Mouse (Mus musculus) heart, postnatal 0 days (tissue): ENCODE data around the gene Gm906. TPM values are rescaled to one million over a fixed set of nuclear protein-coding genes. Genes with fewer than 3 reads are reported as not detected.
"Not testable (repeated sequence)": the region's sequence is repeated elsewhere in the genome, so short reads cannot be mapped to it uniquely, and the experiment has no call there.

Source experiments
- ATAC-seq: fragments of 200-750 bp; cut with Nextera tagmentation; 2 replicates; pipeline ENCODE4 v1.8.0; 2017; ENCODE audit warnings: low read depth, moderate number of reproducible peaks, moderate library complexity; ENCODE audit not compliant: insufficient read depth
- DNase-seq: peaks from one replicate; pipeline ENCODE4 v3.0.0-alpha.2; 2016; ENCODE audit warnings: low spot score
- H3K27ac ChIP-seq: fragments of 300-500 bp; sonication (generic); 2 replicates; pipeline ENCODE4 v1.5.1; 2014; ENCODE audit warnings: low read depth, mild to moderate bottlenecking
- H3K27me3 ChIP-seq: fragments of 300-500 bp; sonication (generic); 2 replicates; pipeline ENCODE4 v1.6.1; 2014; ENCODE audit warnings: low read length, mixed read lengths; ENCODE audit not compliant: control insufficient read depth, insufficient read depth
- H3K36me3 ChIP-seq: fragments of 300-500 bp; sonication (generic); replicated peaks from 2 replicates; pipeline ENCODE4 v1.6.1; 2014; ENCODE audit warnings: low read length, mixed read lengths; ENCODE audit not compliant: control insufficient read depth, insufficient read depth
- H3K4me1 ChIP-seq: fragments of 300-500 bp; sonication (generic); 2 replicates; pipeline ENCODE4 v1.6.1; 2014; ENCODE audit warnings: antibody characterized with exemption; ENCODE audit not compliant: control insufficient read depth, insufficient read depth
- H3K4me2 ChIP-seq: fragments of 300-500 bp; sonication (generic); 2 replicates; pipeline ENCODE4 v1.6.1; 2014; ENCODE audit warnings: low read depth, mild to moderate bottlenecking, low read length, moderate library complexity
- H3K4me3 ChIP-seq: fragments of 300-500 bp; sonication (generic); 2 replicates; pipeline ENCODE4 v1.5.1; 2014; ENCODE audit warnings: low read depth, low read length
- H3K9ac ChIP-seq: fragments of 300-500 bp; sonication (generic); replicated peaks from 2 replicates; pipeline ENCODE4 v1.6.1; 2014; ENCODE audit warnings: low read depth, low read length, mixed read lengths
- H3K9me3 ChIP-seq: fragments of 300-500 bp; sonication (generic); replicated peaks from 2 replicates; pipeline ENCODE4 v1.6.1; 2016; ENCODE audit warnings: low read length; ENCODE audit not compliant: control insufficient read depth
- CTCF ChIP-seq: IDR thresholded peaks from 2 replicates; pipeline ENCODE4 v1.5.1; 2016; ENCODE audit warnings: antibody characterized with exemption, control low read depth, low read depth
- EP300 ChIP-seq: IDR thresholded peaks from 2 replicates; pipeline ENCODE4 v1.6.1; 2016; ENCODE audit warnings: antibody characterized with exemption, low read depth
- WGBS: fragments of 180-500 bp; shearing (Covaris S2); extraction: QIAGEN DNeasy Blood & Tissue Kit; methylation state at CpG from one replicate; pipeline ENCODE4 v1.1.7; 2014; 5-methylcytosine and 5-hydroxymethylcytosine counted together
- microRNA-seq: library from miRNA; unstranded; fragments of <30 nt; microRNA quantifications from one replicate; pipeline ENCODE4, GENCODE M21; 2016
- polyA plus RNA-seq: library from polyadenylated mRNA; unstranded; fragments of >200 nt; fragmentation: Nextera tagmentation; extraction: Ambion mirVana; gene quantifications from 2 replicates; pipeline ENCODE4 v1.2.1, GENCODE M21; 2015
- total RNA-seq: library from RNA; depleted of rRNA; stranded (reverse); fragments of >200 nt; gene quantifications from 2 replicates; pipeline ENCODE4 v1.2.3, GENCODE M21; 2014; ENCODE audit warnings: low replicate concordance; rRNA removed

The Gm906 gene
- total and polyA plus RNA-seq, 2 experiments from 2014 or later = not detected

GRCm38 (mm10) chr13:50207966-50208365, 42.1 kb downstream of the Gm906 start:
- 78% methylated on average over 12 of the region's 12 CpGs for WGBS

GRCm38 (mm10) chr13:50196831-50197230, 53.3 kb downstream of the Gm906 start:
- not testable (repeated sequence) for H3K27ac ChIP-seq, H3K4me1 ChIP-seq, H3K4me2 ChIP-seq, H3K9ac ChIP-seq, H3K36me3 ChIP-seq, H3K27me3 ChIP-seq, DNase-seq, ATAC-seq, H3K9me3 ChIP-seq, H3K4me3 ChIP-seq

More at GRCm38 (mm10) chr13:50207966-50208365, 42.1 kb downstream of the Gm906 start:
- Histone ChIP-seq H3K27ac (no peak overlapping the region), H3K27me3 (no peaks in the 10 kb centered on the region), H3K9me3 (no peaks in the 10 kb centered on the region), H3K4me3 (no peak overlapping the region), H3K36me3 (no peaks in the 10 kb centered on the region), H3K9ac (no peak overlapping the region), H3K4me1 (no peaks in the 10 kb centered on the region), H3K4me2 (no peak overlapping the region)
- TF ChIP-seq CTCF (no peak), EP300 (no peak)
- ATAC-seq (no peak), DNase-seq (no peak)

Small RNA genes within 50 kb of the gene (microRNA-seq; reads per million reads assigned to microRNA genes)
- gene Gm24017 = not detected

Other genes with a start within 250 kb of the Gm906 start
- 32.3 and 501 TPM in 2 replicates for gene Fbxw17, start 167.6 kb upstream of the Gm906 start, total RNA-seq
- gene Fbxw17, start 167.6 kb upstream of the Gm906 start, polyA plus RNA-seq = 10.5 and 12.7 TPM in 2 replicates
- gene Gm47429, start 193.6 kb upstream of the Gm906 start, total RNA-seq = not detected in 2 replicates
- gene Gm47429, start 193.6 kb upstream of the Gm906 start, polyA plus RNA-seq = not detected in 2 replicates
- not detected in 2 replicates for gene Nutm2, start 217.0 kb upstream of the Gm906 start, total RNA-seq
- gene Nutm2, start 217.0 kb upstream of the Gm906 start, polyA plus RNA-seq = not detected in 2 replicates